Mouse (Mus musculus) limb, embryonic 11.5 days (tissue): Measurements from ENCODE around the gene Tsfm. TPM values are rescaled to one million over a fixed set of nuclear protein-coding genes. Genes with fewer than 3 reads are reported as not detected.

Experiments used
- ATAC-seq: fragments of 200-750 bp; cut with Nextera tagmentation; 2 replicates; pipeline ENCODE4 v1.8.0; 2017; ENCODE audit warnings: low read depth; ENCODE audit not compliant: insufficient number of reproducible peaks, low FRiP score, low TSS enrichment
- DNase-seq: peaks from one replicate; pipeline ENCODE4 v3.0.0-alpha.2; 2015; ENCODE audit warnings: low spot score
- H3K27ac ChIP-seq: fragments of 300-500 bp; sonication (generic); replicated peaks from 2 replicates; pipeline ENCODE4 v1.5.1; 2014; ENCODE audit warnings: low read depth, mild to moderate bottlenecking, low read length
- H3K27me3 ChIP-seq: fragments of 300-500 bp; sonication (generic); 2 replicates; pipeline ENCODE4 v1.6.1; 2014; ENCODE audit warnings: mild to moderate bottlenecking, low read length, mixed read lengths; ENCODE audit not compliant: control insufficient read depth, insufficient read depth
- H3K36me3 ChIP-seq: fragments of 300-500 bp; sonication (generic); 2 replicates; pipeline ENCODE4 v1.6.1; 2014; ENCODE audit warnings: mild to moderate bottlenecking, low read length, moderate library complexity, mixed read lengths; ENCODE audit not compliant: control insufficient read depth, insufficient read depth
- H3K4me1 ChIP-seq: fragments of 300-500 bp; sonication (generic); 2 replicates; pipeline ENCODE4 v1.6.1; 2014; ENCODE audit warnings: low read length, mixed read lengths; ENCODE audit not compliant: control insufficient read depth, insufficient read depth
- H3K4me2 ChIP-seq: fragments of 300-500 bp; sonication (generic); 2 replicates; pipeline ENCODE4 v1.6.1; 2014; ENCODE audit warnings: low read depth, mild to moderate bottlenecking, moderate library complexity; ENCODE audit not compliant: severe bottlenecking
- H3K4me3 ChIP-seq: fragments of 300-500 bp; sonication (generic); 2 replicates; pipeline ENCODE4 v1.5.1; 2014; ENCODE audit warnings: low read depth, low read length
- H3K9ac ChIP-seq: fragments of 300-500 bp; sonication (generic); 2 replicates; pipeline ENCODE4 v1.6.1; 2014; ENCODE audit warnings: mild to moderate bottlenecking, low read length
- H3K9me3 ChIP-seq: fragments of 300-500 bp; sonication (generic); 2 replicates; pipeline ENCODE4 v1.6.1; 2016; ENCODE audit warnings: low read length; ENCODE audit not compliant: control insufficient read depth
- WGBS: fragments of 180-500 bp; shearing (Covaris S2); extraction: QIAGEN DNeasy Blood & Tissue Kit; methylation state at CpG from one replicate; pipeline ENCODE4 v1.1.7; 2014; 5-methylcytosine and 5-hydroxymethylcytosine counted together
- polyA plus RNA-seq: library from polyadenylated mRNA; unstranded; fragments of >200 nt; fragmentation: Nextera tagmentation; extraction: Ambion mirVana; gene quantifications from 2 replicates; pipeline ENCODE4 v1.2.1, GENCODE M21; 2014

The Tsfm gene
- polyA plus RNA-seq, 1 experiment from 2014 or later, result 91.8 TPM

GRCm38 (mm10) chr10:127041274-127041766 lies 10.7 kb upstream of the Tsfm start, which contains the start of the genes Mettl1 and Eef1akmt3:
Gene Mettl1, plus strand, starts transcription at chr10:127041414.
Gene Eef1akmt3, minus strand, starts transcription at chr10:127041513.
- Histone ChIP-seq H3K4me1 (0 out of 2 replicates have a peak, but pooled peaks cover 4% of the 10 kb centered on the region), H3K4me3 (peak within 1 kb of the TSS; percentile 90), H3K4me2 (peak within 1 kb of the TSS; percentile 98), H3K27me3 (no peaks in the 10 kb centered on the region; the same call in 1 of the 2 replicates), H3K27ac (no peak within 1 kb of the TSS), H3K9ac (peak within 1 kb of the TSS; percentile 63), H3K9me3 (no peaks in the 10 kb centered on the region), H3K36me3 (no peaks in the 10 kb centered on the region; the same call in 1 of the 2 replicates)
- WGBS, result under 1% methylated on average over 27 of the region's 28 CpGs
- DNase-seq (peak; percentile 66), ATAC-seq (peak; percentile 74)

GRCm38 (mm10) chr10:127040569-127041214 lies 10.1 kb upstream of the Tsfm start:
- ATAC-seq (no peak; the same call in 1 of the 2 replicates), DNase-seq (no peak)
- H3K4me1 ChIP-seq, result 0 out of 2 replicates have a peak, but pooled peaks cover 4% of the 10 kb centered on the region
- 2% methylated on average over 20 of the region's 20 CpGs for WGBS
- H3K4me3 ChIP-seq, result peak overlapping the region; percentile 90
- H3K27ac ChIP-seq, result no peak overlapping the region
- H3K36me3 ChIP-seq, result no peaks in the 10 kb centered on the region
- H3K9ac ChIP-seq, result peak overlapping the region; percentile 63
- no peaks in the 10 kb centered on the region; the same call in 1 of the 2 replicates for H3K27me3 ChIP-seq
- no peaks in the 10 kb centered on the region for H3K9me3 ChIP-seq
- H3K4me2 ChIP-seq, result peak overlapping the region; percentile 98

- WGBS, result 75% methylated on average over 12 of the region's 12 CpGs
- Histone ChIP-seq H3K4me2 (no peak overlapping the region), H3K36me3 (no peaks in the 10 kb centered on the region), H3K4me3 (no peak overlapping the region), H3K27ac (no peak overlapping the region), H3K9me3 (no peaks in the 10 kb centered on the region), H3K9ac (no peak overlapping the region), H3K27me3 (no peaks in the 10 kb centered on the region; the same call in 1 of the 2 replicates), H3K4me1 (0 out of 2 replicates have a peak, but pooled peaks cover 4% of the 10 kb centered on the region)
- ATAC-seq (no peak), DNase-seq (no peak)
Measured at GRCm38 (mm10) chr10:127037641-127038040, 7.0 kb upstream of the Tsfm start.

GRCm38 (mm10) chr10:127036273-127036672 lies 5.6 kb upstream of the Tsfm start:
- H3K9ac ChIP-seq, result no peak overlapping the region
- no peaks in the 10 kb centered on the region; the same call in 1 of the 2 replicates for H3K27me3 ChIP-seq
- DNase-seq (no peak), ATAC-seq (no peak)
- H3K4me3 ChIP-seq, result no peak overlapping the region
- no peak overlapping the region for H3K4me2 ChIP-seq
- H3K9me3 ChIP-seq, result no peaks in the 10 kb centered on the region
- WGBS, result 84% methylated on average over 12 of the region's 12 CpGs
- no peak overlapping the region for H3K27ac ChIP-seq
- H3K36me3 ChIP-seq, result no peaks in the 10 kb centered on the region
- H3K4me1 ChIP-seq, result no peaks in the 10 kb centered on the region

- ATAC-seq (no peak), DNase-seq (no peak)
- H3K4me3 ChIP-seq, result no peak overlapping the region
- WGBS, result 84% methylated on average over 8 of the region's 8 CpGs
- H3K27me3 ChIP-seq, result no peaks in the 10 kb centered on the region
- H3K9ac ChIP-seq, result no peak overlapping the region
- no peak overlapping the region for H3K4me2 ChIP-seq
- H3K4me1 ChIP-seq, result no peaks in the 10 kb centered on the region
- H3K27ac ChIP-seq, result no peak overlapping the region
- H3K36me3 ChIP-seq, result peaks cover 4% of the 10 kb centered on the region
- H3K9me3 ChIP-seq, result no peaks in the 10 kb centered on the region
Measured at GRCm38 (mm10) chr10:127033301-127033741, 2.7 kb upstream of the Tsfm start.

GRCm38 (mm10) chr10:127018422-127018821 lies 12.2 kb downstream of the Tsfm start:
- WGBS, result 72% methylated on average over 16 of the region's 16 CpGs
- H3K4me1 ChIP-seq, result 0 out of 2 replicates have a peak, but pooled peaks cover 4% of the 10 kb centered on the region
- no peak for DNase-seq

GRCm38 (mm10) chr10:127017071-127017470 lies 13.6 kb downstream of the Tsfm start:
- H3K4me3 ChIP-seq, result no peak overlapping the region
- DNase-seq, result no peak
- H3K4me2 ChIP-seq, result no peak overlapping the region
- 0 out of 2 replicates have a peak, but pooled peaks cover 4% of the 10 kb centered on the region for H3K4me1 ChIP-seq
- 0 out of 2 replicates have a peak, but pooled peaks have one; percentile 20 for ATAC-seq
- 14% methylated on average over 2 of the region's 2 CpGs for WGBS
- H3K36me3 ChIP-seq, result no peaks in the 10 kb centered on the region
- no peak overlapping the region for H3K27ac ChIP-seq
- H3K9me3 ChIP-seq, result no peaks in the 10 kb centered on the region
- no peaks in the 10 kb centered on the region for H3K27me3 ChIP-seq
- H3K9ac ChIP-seq, result no peak overlapping the region

More at GRCm38 (mm10) chr10:127018422-127018821, 12.2 kb downstream of the Tsfm start:
- Histone ChIP-seq H3K27me3 (no peaks in the 10 kb centered on the region), H3K4me3 (no peak overlapping the region), H3K27ac (no peak overlapping the region), H3K9me3 (no peaks in the 10 kb centered on the region), H3K9ac (no peak overlapping the region), H3K4me2 (no peak overlapping the region), H3K36me3 (peaks cover 4% of the 10 kb centered on the region; the same call in 1 of the 2 replicates)
- no peak for ATAC-seq

GRCm38 (mm10) chr10:127016488-127016887 lies 14.2 kb downstream of the Tsfm start:
- 62% methylated on average over 5 of the region's 5 CpGs for WGBS
- Histone ChIP-seq H3K9ac (no peak overlapping the region), H3K4me1 (0 out of 2 replicates have a peak, but pooled peaks cover 4% of the 10 kb centered on the region), H3K4me2 (no peak overlapping the region), H3K36me3 (no peaks in the 10 kb centered on the region), H3K27ac (no peak overlapping the region), H3K4me3 (no peak overlapping the region), H3K27me3 (no peaks in the 10 kb centered on the region), H3K9me3 (no peaks in the 10 kb centered on the region)
- DNase-seq (peak; percentile 53), ATAC-seq (peak; percentile 51; the same call in 1 of the 2 replicates)
